Comparison of ENCODE assay signal across 20 mouse cellular contexts in genomic region chr7:126314273-126314672, GRCm38 (mm10). TPM values are rescaled to one million over a fixed set of nuclear protein-coding genes. Genes with fewer than 3 reads are reported as not detected.
DNase-seq lines count a peak whose midpoint lies in the region; ATAC-seq and TF ChIP-seq lines count a peak whose summit lies in the region.
"Had no signal": no experiment of that assay in that cellular context is flagged by ENCODE, and none has a peak within 500 bp of the region (broad histone marks: within the 10 kb centered on the region; RNA-seq: fewer than 3 reads in every experiment).

No protein-coding gene starts in this region.

- H3K9ac ChIP-seq in heart, adult 2 months (ENCODE audit: low read depth, low read length): no peak overlapping the region
- H3K9ac ChIP-seq: embryonic facial prominence, embryonic 15.5 days; forebrain, embryonic 15.5 days; heart, embryonic 13.5 days; hindbrain, embryonic 12.5 days had no signal

- no peaks in the 10 kb centered on the region for H3K79me2 ChIP-seq in heart, adult 2 months (replicated peaks; ENCODE audit: control insufficient read depth, insufficient read depth, low read length)

- TF ChIP-seq EP300 in heart, adult 2 months (IDR thresholded peaks at IDR 0.05; ENCODE audit: insufficient read depth, low read depth, low read length): no peak

- ATAC-seq in granulocyte monocyte progenitor cell, adult 5-6 weeks (replicated peaks; ENCODE audit: poor library complexity, severe bottlenecking): peak; percentile 65
- ATAC-seq: forebrain, embryonic 15.5 days; hindbrain, embryonic 16.5 days had no signal

- H3K36me3 ChIP-seq in heart, adult 2 months (ENCODE audit: control insufficient read depth, insufficient read depth, low read length): no peaks in the 10 kb centered on the region
- H3K36me3 ChIP-seq: embryonic facial prominence, embryonic 15.5 days; forebrain, embryonic 15.5 days; heart, embryonic 13.5 days; hindbrain, embryonic 12.5 days had no signal

- peak; percentile 93 for DNase-seq in heart, adult 11 months
- DNase-seq in heart, adult 2 months: no peak
- DNase-seq in lung, postnatal 36 days: peak; percentile 51
- DNase-seq in lung, postnatal 14 days: no peak
- no peak for DNase-seq in liver
- DNase-seq in spleen, adult 18-20 months: no peak
- DNase-seq: adrenal gland, adult 2 months; adrenal gland, postnatal 25 days; cerebellum, adult 2 months; cerebellum, postnatal 10 days; embryo, embryonic 11 days; gastrocnemius, postnatal 10 days; heart, postnatal 36 days had no signal

- no peak overlapping the region for H3K4me3 ChIP-seq in heart, adult 2 months
- H3K4me3 ChIP-seq: embryonic facial prominence, embryonic 15.5 days; erythroblast, embryonic 14.5 days; forebrain, embryonic 15.5 days; heart, embryonic 13.5 days; hindbrain, embryonic 12.5 days had no signal

- H3K27ac ChIP-seq in heart, adult 2 months: no peak overlapping the region
- H3K27ac ChIP-seq: embryonic facial prominence, embryonic 15.5 days; forebrain, embryonic 15.5 days; heart, embryonic 13.5 days; hindbrain, embryonic 12.5 days had no signal

- no peaks in the 10 kb centered on the region for H3K4me1 ChIP-seq in heart, adult 2 months (ENCODE audit: control insufficient read depth, insufficient read depth, low read length)
- H3K4me1 ChIP-seq: embryonic facial prominence, embryonic 15.5 days; forebrain, embryonic 15.5 days; heart, embryonic 13.5 days; hindbrain, embryonic 12.5 days had no signal

- 74% methylated on average over 8 of the region's 8 CpGs for WGBS in heart, adult 2 months

- H3K27me3 ChIP-seq in heart, adult 2 months (ENCODE audit: control insufficient read depth, insufficient read depth, low read length): no peaks in the 10 kb centered on the region
- H3K27me3 ChIP-seq: embryonic facial prominence, embryonic 15.5 days; forebrain, embryonic 15.5 days; hindbrain, embryonic 12.5 days had no signal

- TF ChIP-seq POLR2A in heart, adult 2 months (IDR thresholded peaks at IDR 0.05; ENCODE audit: insufficient read depth, low read depth, low read length): no peak

- no peak for TF ChIP-seq CTCF in heart, adult 2 months (IDR thresholded peaks at IDR 0.05)

- intact Hi-C loops in heart, adult 2 months (cut with DNase I): no loop called here

RNA-seq across cellular contexts. Expression of gene Sbk1, which starts 41.9 kb away (rescaled TPM):
- 10 to 100 TPM; 61.9 to 87.4 TPM for total RNA-seq in heart, adult 2 months (2021)
- polyA plus RNA-seq in heart, adult 2 months (2012; rRNA removed): 44.5 and 55.4 TPM in 2 replicates
- total RNA-seq in granulocyte monocyte progenitor cell, adult 5-6 weeks (2014; fragmentation: Nextera tagmentation): 1.2 and 1.3 TPM in 2 replicates
- total RNA-seq in granulocyte monocyte progenitor cell, adult 5-6 weeks (2017): 0.69 and 1.2 TPM in 2 replicates

RNA-seq across cellular contexts. Expression of gene Lat, which starts 55.1 kb away (rescaled TPM):
- total RNA-seq in heart, adult 2 months (2021): 1 to 10 TPM in 1 of 2 experiments, under 1 TPM in 1; 0.34 to 1.8 TPM
- 1.3 and 4.4 TPM in 2 replicates for polyA plus RNA-seq in heart, adult 2 months (2012; rRNA removed)
- total RNA-seq in granulocyte monocyte progenitor cell, adult 5-6 weeks (2014; fragmentation: Nextera tagmentation): 2.4 and 4.8 TPM in 2 replicates
- total RNA-seq in granulocyte monocyte progenitor cell, adult 5-6 weeks (2017): 0.72 and 2.7 TPM in 2 replicates

Comparison
In these comparisons a context has a peak if more than half of its experiments do, and no peak if none do; other contexts are left out.
1. DNase-seq: peak in heart, adult 11 months (single experiment) and lung, postnatal 36 days (single experiment); none in heart, adult 2 months (0 of 2), lung, postnatal 14 days (single experiment), liver (single experiment) and spleen, adult 18-20 months (0 of 2).
2. RNA of gene Sbk1, which starts 41.9 kb away (total RNA-seq): 61.9 to 87.4 TPM in heart, adult 2 months; 0.69 to 1.3 TPM in granulocyte monocyte progenitor cell, adult 5-6 weeks; every median in the first group is over 10 times any median in the second.